Mouse (Mus musculus): ENCODE results near the gene Spink8. TPM values are rescaled to one million over a fixed set of nuclear protein-coding genes. Genes with fewer than 3 reads are reported as not detected.

The Spink8 gene
- polyA plus RNA-seq, 1 experiment from 2014 or later = not detected

Other genes starting within 250 kb of the Spink8 start
- gene Fbxw15, start 244.0 kb upstream of the Spink8 start, polyA plus RNA-seq (2014; fragmentation: Nextera tagmentation; extraction: Ambion mirVana) = not detected in 2 replicates
- gene Fbxw24, start 186.2 kb upstream of the Spink8 start, polyA plus RNA-seq (2014; fragmentation: Nextera tagmentation; extraction: Ambion mirVana) = not detected in 2 replicates
- gene Fbxw25, start 147.6 kb upstream of the Spink8 start, polyA plus RNA-seq (2014; fragmentation: Nextera tagmentation; extraction: Ambion mirVana) = not detected in 2 replicates
- gene Fbxw18, start 109.6 kb upstream of the Spink8 start, polyA plus RNA-seq (2014; fragmentation: Nextera tagmentation; extraction: Ambion mirVana) = not detected in 2 replicates
- not detected in 2 replicates for gene Fbxw26, start 66.2 kb upstream of the Spink8 start, polyA plus RNA-seq (2014; fragmentation: Nextera tagmentation; extraction: Ambion mirVana)
- not detected in 2 replicates for gene Fbxw27, start 21.6 kb upstream of the Spink8 start, polyA plus RNA-seq (2014; fragmentation: Nextera tagmentation; extraction: Ambion mirVana)
- gene Nme6, start 20.5 kb downstream of the Spink8 start, polyA plus RNA-seq (2014; fragmentation: Nextera tagmentation; extraction: Ambion mirVana) = 83.9 and 87.2 TPM in 2 replicates
- 0.68 and 1.1 TPM in 2 replicates for gene Camp, start 37.3 kb downstream of the Spink8 start, polyA plus RNA-seq (2014; fragmentation: Nextera tagmentation; extraction: Ambion mirVana)
- 35.4 and 37.9 TPM in 2 replicates for gene Cdc25a, start 63.3 kb downstream of the Spink8 start, polyA plus RNA-seq (2014; fragmentation: Nextera tagmentation; extraction: Ambion mirVana)
- gene Map4, start 119.2 kb downstream of the Spink8 start, polyA plus RNA-seq (2014; fragmentation: Nextera tagmentation; extraction: Ambion mirVana) = 116 and 129 TPM in 2 replicates

Data from neural tube, embryonic 11.5 days (tissue).